Mouse (Mus musculus) heart, adult 2 months (tissue): ENCODE measurements around the gene Psmb10.

Experiments
- CTCF ChIP-seq: fragments of 200-600 bp; IDR thresholded peaks from 2 replicates; pipeline ENCODE4 v1.8.1; 2022; ENCODE audit warnings: antibody characterized with exemption, mild to moderate bottlenecking, moderate library complexity
- EP300 ChIP-seq: fragments of 200-500 bp; IDR thresholded peaks from 2 replicates; pipeline ENCODE4 v1.6.1; 2011; ENCODE audit warnings: low read depth, low read length, control low read depth; ENCODE audit not compliant: insufficient read depth

DNA sequence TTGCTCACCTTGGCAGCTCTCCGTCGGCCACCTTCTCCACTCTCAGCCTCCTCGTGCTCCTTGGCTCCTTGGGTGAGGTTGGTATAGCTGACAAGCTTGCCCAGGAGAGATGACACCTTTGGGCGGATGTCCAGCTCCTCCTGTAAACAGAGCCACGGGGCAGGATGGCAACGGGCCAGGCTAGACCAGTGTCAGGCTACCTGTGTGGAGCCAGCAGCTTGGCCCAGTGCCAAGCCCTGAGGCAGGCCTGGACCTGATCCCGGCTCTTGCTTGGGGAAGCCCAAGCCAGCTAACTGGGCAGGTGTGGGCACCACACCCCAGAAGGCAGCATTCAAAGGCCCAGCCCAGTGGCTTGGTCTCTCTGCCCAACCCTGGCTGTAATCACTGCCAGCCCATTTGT, 21.1 kb upstream of the Psmb10 start:
- TF ChIP-seq CTCF, result no peak
- no peak for TF ChIP-seq EP300
